In the genomic region with DNA sequence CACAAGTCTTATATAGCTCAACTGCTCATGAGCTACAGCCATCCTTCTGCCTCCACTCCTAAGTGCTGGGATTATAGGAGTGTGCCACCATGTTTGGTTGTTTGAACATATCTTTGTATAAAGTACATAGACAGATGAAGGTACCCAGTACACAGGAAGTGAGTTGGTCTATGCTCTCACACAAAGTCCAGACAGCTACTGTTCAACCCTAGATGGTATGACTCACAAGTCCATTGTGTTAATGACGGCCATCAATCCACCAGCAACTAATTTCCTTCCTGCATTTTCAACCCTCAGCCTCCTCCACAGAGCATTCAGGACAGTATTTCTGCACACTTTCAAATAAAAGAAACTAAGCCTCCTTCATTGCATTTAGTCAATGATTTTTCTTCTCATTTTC, we compare ENCODE assay signal across 24 mouse cellular contexts.
DNase-seq lines count a peak whose midpoint lies in the region; ATAC-seq and TF ChIP-seq lines count a peak whose summit lies in the region.
"Had no signal": no experiment of that assay in that cellular context is flagged by ENCODE, and none has a peak within 500 bp of the region (broad histone marks: within the 10 kb centered on the region; RNA-seq: fewer than 3 reads in every experiment).

No protein-coding gene starts in this region.

- no peak overlapping the region for H3K4me2 ChIP-seq in lung, embryonic 14.5 days
- no peak overlapping the region for H3K4me2 ChIP-seq in lung, postnatal 0 days (replicated peaks; ENCODE audit: low read depth, low read length)
- H3K4me2 ChIP-seq: embryonic facial prominence, embryonic 13.5 days; forebrain, embryonic 12.5 days; forebrain, embryonic 15.5 days; hindbrain, embryonic 12.5 days; hindbrain, embryonic 15.5 days had no signal

- no peak for TF ChIP-seq CTCF in lung, embryonic 14.5 days (IDR thresholded peaks at IDR 0.05; ENCODE audit: low read depth)
- TF ChIP-seq CTCF in lung, postnatal 0 days (IDR thresholded peaks at IDR 0.05), result no peak
- TF ChIP-seq CTCF in lung, adult 2 months (IDR thresholded peaks at IDR 0.05; ENCODE audit: insufficient read depth, low read length), result no peak
- no peak for TF ChIP-seq CTCF in small intestine, adult 2 months (IDR thresholded peaks at IDR 0.05; ENCODE audit: extremely low read depth, insufficient read length, insufficient replicate concordance, low read depth, low read length)

- peaks cover 13% of the 10 kb centered on the region; the same call in 1 of the 2 replicates for H3K36me3 ChIP-seq in lung, embryonic 14.5 days (ENCODE audit: insufficient read depth)
- H3K36me3 ChIP-seq in lung, postnatal 0 days (ENCODE audit: insufficient read depth, low read length), result no peaks in the 10 kb centered on the region
- peaks cover 17% of the 10 kb centered on the region for H3K36me3 ChIP-seq in small intestine, adult 2 months (ENCODE audit: control insufficient read depth, insufficient read depth, low read length)
- H3K36me3 ChIP-seq: embryonic facial prominence, embryonic 10.5 days; forebrain, embryonic 12.5 days; forebrain, embryonic 15.5 days; hindbrain, embryonic 12.5 days; hindbrain, embryonic 15.5 days had no signal

- no peak for ATAC-seq in lung, embryonic 14.5 days (ENCODE audit: insufficient read depth)
- peak; percentile 73 for ATAC-seq in lung, postnatal 0 days
- ATAC-seq in megakaryocyte-erythroid progenitor cell, adult 5-6 weeks (replicated peaks; ENCODE audit: low FRiP score, low TSS enrichment, poor library complexity, severe bottlenecking), result no peak
- ATAC-seq: activated CD4-positive, CD25-positive, alpha-beta regulatory T cell, adult 4 months; forebrain, embryonic 15.5 days had no signal

- no peak overlapping the region for H3K4me3 ChIP-seq in lung, embryonic 14.5 days (ENCODE audit: low read depth, low read length)
- no peak overlapping the region for H3K4me3 ChIP-seq in lung, postnatal 0 days (ENCODE audit: low read depth, low read length)
- no peak overlapping the region for H3K4me3 ChIP-seq in lung, adult 2 months (replicated peaks; ENCODE audit: extremely low read depth, low read depth, low read length)
- H3K4me3 ChIP-seq in small intestine, adult 2 months (ENCODE audit: low read depth, low read length), result no peak overlapping the region
- H3K4me3 ChIP-seq: embryonic facial prominence, embryonic 10.5 days; embryonic facial prominence, embryonic 13.5 days; erythroblast, embryonic 14.5 days; forebrain, embryonic 12.5 days; forebrain, embryonic 15.5 days; hindbrain, embryonic 12.5 days; hindbrain, embryonic 15.5 days had no signal

- no peak for TF ChIP-seq POLR2A in lung, adult 2 months (IDR thresholded peaks at IDR 0.05; ENCODE audit: borderline replicate concordance, extremely low read depth, low read depth, low read length)
- no peak for TF ChIP-seq POLR2A in small intestine, adult 2 months (IDR thresholded peaks at IDR 0.05; ENCODE audit: low read depth, low read length)

- 73% methylated on average over 1 of the region's 1 CpGs for WGBS in lung, embryonic 14.5 days
- WGBS in lung, postnatal 0 days, result 63% methylated on average over 1 of the region's 1 CpGs
- WGBS in lung, adult 2 months, result 47% methylated on average over 1 of the region's 1 CpGs
- 37% methylated on average over 1 of the region's 1 CpGs for WGBS in small intestine, adult 2 months

- H3K27ac ChIP-seq in lung, embryonic 14.5 days (ENCODE audit: low read depth), result no peak overlapping the region
- H3K27ac ChIP-seq in lung, postnatal 0 days (ENCODE audit: low read length), result no peak overlapping the region
- peak overlapping the region; percentile 46; the same call in 1 of the 2 replicates for H3K27ac ChIP-seq in small intestine, adult 2 months (ENCODE audit: insufficient read depth, low read depth, low read length)
- H3K27ac ChIP-seq: embryonic facial prominence, embryonic 10.5 days; embryonic facial prominence, embryonic 13.5 days; forebrain, embryonic 12.5 days; forebrain, embryonic 15.5 days; hindbrain, embryonic 12.5 days; hindbrain, embryonic 15.5 days had no signal

- no peaks in the 10 kb centered on the region for H3K9me3 ChIP-seq in lung, embryonic 14.5 days (ENCODE audit: low read depth, low read length)
- H3K9me3 ChIP-seq in lung, postnatal 0 days (ENCODE audit: low read length), result no peaks in the 10 kb centered on the region
- H3K9me3 ChIP-seq: embryonic facial prominence, embryonic 10.5 days; embryonic facial prominence, embryonic 13.5 days; forebrain, embryonic 12.5 days; forebrain, embryonic 15.5 days; hindbrain, embryonic 12.5 days; hindbrain, embryonic 15.5 days had no signal

- TF ChIP-seq EP300 in lung, postnatal 0 days (IDR thresholded peaks at IDR 0.05), result peak; percentile 71; the same call in 1 of the 2 replicates

- DNase-seq in lung, embryonic 14.5 days, result peak; percentile 15
- no peak for DNase-seq in lung, postnatal 36 days
- DNase-seq in lung, postnatal 0 days (ENCODE audit: low spot score), result peak; percentile 37
- no peak for DNase-seq in lung, adult 2 months
- DNase-seq in 416B (ENCODE audit: low read depth), result peak; percentile 78
- DNase-seq: adrenal gland, adult 8-10 months; adrenal gland, postnatal 25 days; cerebellum, adult 11-12 months; cerebellum, adult 8-10 months; cerebellum, postnatal 10 days; cerebellum, postnatal 36 days; embryo, embryonic 11 days; gastrocnemius, postnatal 25 days; heart, adult 18-20 months had no signal

- no peaks in the 10 kb centered on the region for H3K4me1 ChIP-seq in lung, embryonic 14.5 days (ENCODE audit: insufficient read depth)
- H3K4me1 ChIP-seq in lung, postnatal 0 days (ENCODE audit: insufficient read depth, low read depth, low read length), result peaks cover 5% of the 10 kb centered on the region; the same call in 1 of the 2 replicates
- peaks cover 6% of the 10 kb centered on the region for H3K4me1 ChIP-seq in lung, adult 2 months (ENCODE audit: control insufficient read depth, insufficient read depth, low read length)
- peaks cover 4% of the 10 kb centered on the region; the same call in 1 of the 2 replicates for H3K4me1 ChIP-seq in small intestine, adult 2 months (ENCODE audit: control insufficient read depth, insufficient read depth, insufficient read length, low read length)

- H3K27me3 ChIP-seq in lung, embryonic 14.5 days (ENCODE audit: insufficient read depth, low read length), result no peaks in the 10 kb centered on the region
- H3K27me3 ChIP-seq in lung, postnatal 0 days (replicated peaks; ENCODE audit: insufficient read depth, low read length), result no peaks in the 10 kb centered on the region
- H3K27me3 ChIP-seq in small intestine, adult 2 months (ENCODE audit: control insufficient read depth, insufficient read depth, low read length), result no peaks in the 10 kb centered on the region
- H3K27me3 ChIP-seq: embryonic facial prominence, embryonic 13.5 days; forebrain, embryonic 12.5 days; forebrain, embryonic 15.5 days; hindbrain, embryonic 12.5 days; hindbrain, embryonic 15.5 days had no signal

- no peak overlapping the region for H3K9ac ChIP-seq in lung, embryonic 14.5 days
- H3K9ac ChIP-seq in lung, postnatal 0 days (replicated peaks; ENCODE audit: low read depth), result no peak overlapping the region
- H3K9ac ChIP-seq: embryonic facial prominence, embryonic 13.5 days; forebrain, embryonic 12.5 days; forebrain, embryonic 15.5 days; hindbrain, embryonic 12.5 days; hindbrain, embryonic 15.5 days had no signal

Comparison
In these comparisons a context has a peak if more than half of its experiments do, and no peak if none do; other contexts are left out.
1. DNase-seq: peak in lung, embryonic 14.5 days (single experiment), lung, postnatal 0 days (single experiment) and 416B (single experiment); none in lung, postnatal 36 days (single experiment) and lung, adult 2 months (single experiment).